Mouse (Mus musculus) lung, postnatal 0 days (tissue): ENCODE results near the gene Mme. TPM values are rescaled to one million over a fixed set of nuclear protein-coding genes. Genes with fewer than 3 reads are reported as not detected.

ENCODE experiments used
- ATAC-seq: fragments of 200-750 bp; cut with Nextera tagmentation; 2 replicates; pipeline ENCODE4 v1.8.0; 2017; ENCODE audit warnings: moderate library complexity
- DNase-seq: peaks from one replicate; pipeline ENCODE4 v3.0.0-alpha.2; 2016; ENCODE audit warnings: low spot score
- H3K27ac ChIP-seq: fragments of 300-500 bp; sonication (generic); 2 replicates; pipeline ENCODE4 v1.5.1; 2014; ENCODE audit warnings: antibody characterized with exemption, mild to moderate bottlenecking, low read length, mixed read lengths
- H3K27me3 ChIP-seq: fragments of 300-500 bp; sonication (generic); replicated peaks from 2 replicates; pipeline ENCODE4 v1.6.1; 2014; ENCODE audit warnings: low read length, mixed read lengths; ENCODE audit not compliant: insufficient read depth
- H3K36me3 ChIP-seq: fragments of 300-500 bp; sonication (generic); 2 replicates; pipeline ENCODE4 v1.6.1; 2014; ENCODE audit warnings: low read length, mixed read lengths; ENCODE audit not compliant: insufficient read depth
- H3K4me1 ChIP-seq: fragments of 300-500 bp; sonication (generic); 2 replicates; pipeline ENCODE4 v1.6.1; 2014; ENCODE audit warnings: antibody characterized with exemption, low read depth, low read length, mixed read lengths; ENCODE audit not compliant: insufficient read depth
- H3K4me2 ChIP-seq: fragments of 300-500 bp; sonication (generic); replicated peaks from 2 replicates; pipeline ENCODE4 v1.6.1; 2014; ENCODE audit warnings: low read depth, mild to moderate bottlenecking, low read length, moderate library complexity, mixed read lengths
- H3K4me3 ChIP-seq: fragments of 300-500 bp; sonication (generic); 2 replicates; pipeline ENCODE4 v1.5.1; 2014; ENCODE audit warnings: low read depth, low read length
- H3K9ac ChIP-seq: fragments of 300-500 bp; sonication (generic); replicated peaks from 2 replicates; pipeline ENCODE4 v1.6.1; 2014; ENCODE audit warnings: low read depth, mild to moderate bottlenecking
- H3K9me3 ChIP-seq: fragments of 300-500 bp; sonication (generic); 2 replicates; pipeline ENCODE4 v1.6.1; 2016; ENCODE audit warnings: low read length, mixed read lengths
- CTCF ChIP-seq: IDR thresholded peaks from 2 replicates; pipeline ENCODE4 v1.5.1; 2016; ENCODE audit warnings: antibody characterized with exemption, mild to moderate bottlenecking
- EP300 ChIP-seq: IDR thresholded peaks from 2 replicates; pipeline ENCODE4 v1.6.1; 2016; ENCODE audit warnings: antibody characterized with exemption, mild to moderate bottlenecking, control low read depth
- WGBS: fragments of 180-500 bp; shearing (Covaris S2); extraction: QIAGEN DNeasy Blood & Tissue Kit; methylation state at CpG from one replicate; pipeline ENCODE4 v1.1.7; 2014; 5-methylcytosine and 5-hydroxymethylcytosine counted together
- polyA plus RNA-seq: library from polyadenylated mRNA; unstranded; fragments of >200 nt; fragmentation: Nextera tagmentation; extraction: Ambion mirVana; gene quantifications from 2 replicates; pipeline ENCODE4 v1.2.1, GENCODE M21; 2015

Gene Mme
- polyA plus RNA-seq, 1 experiment from 2014 or later = 14.2 TPM

DNA sequence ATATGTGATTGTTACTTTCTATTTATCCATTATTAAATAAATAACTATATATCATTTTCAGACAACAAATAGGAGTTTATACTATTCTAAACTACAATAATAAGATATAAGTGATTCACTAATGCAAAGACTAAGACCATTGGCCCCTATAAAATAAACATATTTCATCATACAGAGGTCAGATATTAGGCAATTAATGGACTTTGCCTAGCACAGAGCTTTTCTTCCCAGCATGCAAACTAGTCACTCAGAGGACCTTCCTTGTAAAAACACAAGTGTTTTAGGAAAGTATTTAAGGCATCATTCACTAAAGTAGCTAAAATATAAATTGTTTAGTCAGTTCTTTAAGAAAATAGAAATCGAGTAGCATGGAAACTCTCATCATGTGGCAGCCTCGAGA is 149.4 kb downstream of the Mme start:
- no peak overlapping the region for H3K9ac ChIP-seq
- no peaks in the 10 kb centered on the region for H3K9me3 ChIP-seq
- H3K4me1 ChIP-seq = no peaks in the 10 kb centered on the region
- H3K4me3 ChIP-seq = no peak overlapping the region
- TF ChIP-seq CTCF (no peak), EP300 (no peak)
- WGBS = 45% methylated on average over 2 of the region's 2 CpGs
- H3K27ac ChIP-seq = no peak overlapping the region
- DNase-seq (no peak), ATAC-seq (no peak)
- H3K36me3 ChIP-seq = no peaks in the 10 kb centered on the region
- H3K4me2 ChIP-seq = no peak overlapping the region
- no peaks in the 10 kb centered on the region for H3K27me3 ChIP-seq

DNA sequence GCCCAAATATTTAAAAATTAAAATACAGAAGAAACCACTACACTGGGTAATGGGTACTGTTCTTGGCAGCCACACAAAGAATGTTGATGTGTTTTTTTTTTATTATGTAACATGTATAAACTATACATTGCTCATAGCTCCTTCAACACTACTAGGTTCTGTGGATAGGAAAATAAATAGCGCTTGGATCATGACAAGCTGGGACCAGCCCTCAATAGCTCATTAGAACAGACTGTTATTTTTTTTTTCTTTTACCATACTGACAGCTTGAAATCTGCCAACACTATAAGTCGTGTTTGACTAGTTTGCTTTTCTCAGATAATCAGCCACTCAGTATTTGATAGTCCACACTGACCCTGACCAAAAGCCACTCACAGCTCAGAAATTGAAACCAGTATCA is 150.0 kb downstream of the Mme start:
- DNase-seq (peak; percentile 57), ATAC-seq (peak; percentile 72)
- WGBS = 40% methylated on average over 2 of the region's 2 CpGs
- Histone ChIP-seq H3K4me2 (no peak overlapping the region), H3K27ac (0 out of 2 replicates have a peak overlapping the region, but pooled peaks have one; percentile 4), H3K27me3 (no peaks in the 10 kb centered on the region), H3K4me1 (no peaks in the 10 kb centered on the region), H3K9ac (no peak overlapping the region), H3K9me3 (no peaks in the 10 kb centered on the region), H3K4me3 (no peak overlapping the region), H3K36me3 (no peaks in the 10 kb centered on the region)
- TF ChIP-seq CTCF = no peak
- TF ChIP-seq EP300 = no peak

DNA sequence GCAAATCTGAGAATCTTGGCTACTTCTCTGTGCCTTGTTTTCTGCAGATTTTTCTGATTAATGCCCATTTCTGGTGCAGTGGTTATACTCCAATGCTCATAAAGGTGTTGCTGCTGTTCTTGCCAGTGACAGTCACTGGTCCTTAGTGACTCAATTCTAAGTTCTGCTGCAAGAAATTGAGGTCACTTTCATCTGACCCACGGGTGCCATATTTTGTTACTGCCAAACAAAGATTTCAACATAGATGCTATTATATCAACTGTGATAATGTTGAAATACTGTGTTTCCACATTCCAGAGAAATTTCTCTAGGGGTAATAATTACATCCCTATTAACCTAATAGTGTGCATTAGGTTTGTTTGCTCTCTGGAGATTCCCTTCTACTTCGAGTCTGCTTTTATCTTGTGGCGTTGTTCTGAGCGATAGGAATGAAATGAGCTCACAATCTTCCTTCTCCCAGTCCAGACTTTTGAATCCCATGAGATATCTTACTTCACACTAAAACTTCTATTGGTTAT is 153.1 kb downstream of the Mme start:
- Histone ChIP-seq H3K27me3 (no peaks in the 10 kb centered on the region), H3K9ac (no peak overlapping the region), H3K27ac (peak overlapping the region; percentile 54; the same call in 1 of the 2 replicates), H3K4me2 (no peak overlapping the region), H3K36me3 (no peaks in the 10 kb centered on the region), H3K4me1 (no peaks in the 10 kb centered on the region), H3K4me3 (no peak overlapping the region), H3K9me3 (no peaks in the 10 kb centered on the region)
- peak; percentile 93 for TF ChIP-seq EP300
- TF ChIP-seq CTCF = no peak
- WGBS = 55% methylated on average over 4 of the region's 4 CpGs
- peak; percentile 68 for ATAC-seq
- DNase-seq = peak; percentile 73

DNA sequence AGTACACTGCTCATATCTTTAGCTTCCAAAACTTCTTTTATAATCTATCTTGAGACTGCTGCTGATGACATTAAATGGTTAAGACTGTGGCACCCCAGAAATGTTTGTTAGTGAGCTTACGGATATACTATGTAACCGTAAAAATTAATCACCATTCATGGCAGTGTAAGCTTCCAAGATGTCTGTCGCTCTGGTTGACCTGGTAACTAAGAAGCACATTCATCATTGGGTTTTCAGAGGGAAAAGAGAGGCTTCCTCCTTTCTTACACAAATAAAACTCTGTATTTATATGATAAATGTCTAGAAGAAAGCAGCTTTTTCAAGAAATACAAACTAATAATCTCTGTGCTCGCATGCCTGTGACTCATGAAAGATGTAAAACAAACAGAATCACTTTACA is 156.8 kb downstream of the Mme start:
- H3K36me3 ChIP-seq = no peaks in the 10 kb centered on the region
- H3K9ac ChIP-seq = no peak overlapping the region
- no peak overlapping the region for H3K4me2 ChIP-seq
- no peak for DNase-seq
- ATAC-seq = 0 out of 2 replicates have a peak, but pooled peaks have one; percentile 21
- no peaks in the 10 kb centered on the region for H3K27me3 ChIP-seq
- 56% methylated on average over 4 of the region's 4 CpGs for WGBS
- no peak overlapping the region for H3K27ac ChIP-seq
- H3K4me3 ChIP-seq = no peak overlapping the region
- no peaks in the 10 kb centered on the region for H3K4me1 ChIP-seq
- no peak for TF ChIP-seq EP300
- no peak for TF ChIP-seq CTCF
- H3K9me3 ChIP-seq = no peaks in the 10 kb centered on the region

DNA sequence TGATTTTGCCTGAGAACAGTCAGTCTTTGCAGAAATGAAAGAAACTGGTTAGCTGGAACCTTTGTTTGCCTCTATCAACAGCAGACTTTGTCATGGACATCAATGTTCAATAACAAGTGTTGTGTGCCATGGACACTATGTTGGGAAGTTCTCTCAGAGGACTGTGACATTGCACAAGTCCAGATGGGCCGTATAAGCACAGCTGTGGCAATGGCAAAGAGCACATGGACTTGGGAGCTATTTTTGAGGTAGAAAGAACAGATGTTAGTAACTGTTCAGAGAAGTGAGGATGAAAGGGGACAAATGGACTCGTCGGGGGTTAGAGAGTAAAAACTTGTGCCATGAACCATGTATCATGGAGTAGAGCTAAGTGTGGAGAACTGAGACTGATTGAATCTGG is 165.1 kb downstream of the Mme start:
- WGBS = 62% methylated on average over 3 of the region's 3 CpGs
- no peaks in the 10 kb centered on the region for H3K36me3 ChIP-seq
- ATAC-seq (peak; percentile 95), DNase-seq (peak; percentile 84)
- no peak overlapping the region for H3K9ac ChIP-seq
- TF ChIP-seq EP300 = peak; percentile 87
- no peak for TF ChIP-seq CTCF
- no peaks in the 10 kb centered on the region for H3K27me3 ChIP-seq
- no peaks in the 10 kb centered on the region for H3K4me1 ChIP-seq
- no peaks in the 10 kb centered on the region for H3K9me3 ChIP-seq
- no peak overlapping the region for H3K4me2 ChIP-seq
- H3K4me3 ChIP-seq = no peak overlapping the region
- no peak overlapping the region for H3K27ac ChIP-seq

DNA sequence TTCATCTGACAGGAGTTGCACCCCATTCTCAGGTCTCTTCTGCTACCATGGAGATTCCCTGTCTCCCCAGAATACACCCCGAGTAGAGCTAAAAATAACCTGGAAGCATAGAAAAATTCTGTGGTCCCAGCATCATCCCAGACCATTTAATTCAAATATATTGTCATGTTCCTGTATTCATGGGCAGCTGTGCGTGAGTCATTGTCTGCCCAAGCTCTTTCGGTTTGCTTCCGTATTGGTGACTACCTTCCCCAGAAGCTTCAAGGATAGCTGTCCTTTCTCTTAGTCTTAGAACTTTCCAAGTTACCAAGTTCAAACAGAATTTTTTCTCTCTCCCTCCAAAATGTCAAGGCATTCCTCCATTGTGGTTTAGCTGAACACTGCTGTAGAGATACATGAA is 169.7 kb downstream of the Mme start:
- Histone ChIP-seq H3K4me1 (no peaks in the 10 kb centered on the region), H3K27ac (no peak overlapping the region), H3K4me3 (no peak overlapping the region), H3K36me3 (no peaks in the 10 kb centered on the region), H3K27me3 (no peaks in the 10 kb centered on the region), H3K9ac (no peak overlapping the region), H3K9me3 (no peaks in the 10 kb centered on the region), H3K4me2 (no peak overlapping the region)
- TF ChIP-seq CTCF = no peak
- no peak for TF ChIP-seq EP300
- no peak for DNase-seq
- ATAC-seq = no peak
- WGBS = 85% methylated on average over 4 of the region's 4 CpGs
